Mouse (Mus musculus): ENCODE data around the gene Gm10961. TPM values are rescaled to one million over a fixed set of nuclear protein-coding genes. Genes with fewer than 3 reads are reported as not detected.

The Gm10961 gene
- polyA plus RNA-seq, 1 experiment from 2014 or later: not detected

GRCm38 (mm10) chr3:107626751-107627150 lies 4.4 kb upstream of the Gm10961 start:
- Histone ChIP-seq H3K4me2 (no peak overlapping the region), H3K9me3 (ENCODE audit: control insufficient read depth, low read length) (no peaks in the 10 kb centered on the region), H3K27me3 (ENCODE audit: control insufficient read depth, insufficient read depth, low read length) (no peaks in the 10 kb centered on the region), H3K36me3 (ENCODE audit: control insufficient read depth, insufficient read depth, low read length) (peaks cover 44% of the 10 kb centered on the region), H3K4me3 (ENCODE audit: low read depth, low read length) (no peak overlapping the region), H3K4me1 (ENCODE audit: control insufficient read depth, insufficient read depth, low read length) (peaks cover 7% of the 10 kb centered on the region; the same call in 1 of the 2 replicates), H3K27ac (ENCODE audit: low read depth, low read length) (no peak overlapping the region), H3K9ac (ENCODE audit: low read length) (no peak overlapping the region)
- ATAC-seq (ENCODE audit: low FRiP score) (no peak), DNase-seq (ENCODE audit: low spot score, missing footprints) (peak; percentile 49)
- WGBS: 93% methylated on average over 8 of the region's 8 CpGs

GRCm38 (mm10) chr3:107627641-107628040 lies 3.5 kb upstream of the Gm10961 start:
- Histone ChIP-seq H3K4me3 (ENCODE audit: low read depth, low read length) (no peak overlapping the region), H3K9me3 (ENCODE audit: control insufficient read depth, low read length) (no peaks in the 10 kb centered on the region), H3K27ac (ENCODE audit: low read depth, low read length) (no peak overlapping the region), H3K4me2 (no peak overlapping the region), H3K9ac (ENCODE audit: low read length) (no peak overlapping the region), H3K27me3 (ENCODE audit: control insufficient read depth, insufficient read depth, low read length) (no peaks in the 10 kb centered on the region), H3K36me3 (ENCODE audit: control insufficient read depth, insufficient read depth, low read length) (peaks cover 38% of the 10 kb centered on the region), H3K4me1 (ENCODE audit: control insufficient read depth, insufficient read depth, low read length) (peaks cover 7% of the 10 kb centered on the region; the same call in 1 of the 2 replicates)
- ATAC-seq (ENCODE audit: low FRiP score): no peak
- no peak for DNase-seq (ENCODE audit: low spot score, missing footprints)
- WGBS: 92% methylated on average over 7 of the region's 7 CpGs

GRCm38 (mm10) chr3:107628551-107628950 lies 2.6 kb upstream of the Gm10961 start:
- DNase-seq (ENCODE audit: low spot score, missing footprints) (peak; percentile 72), ATAC-seq (ENCODE audit: low FRiP score) (no peak)
- H3K27ac ChIP-seq (ENCODE audit: low read depth, low read length): no peak overlapping the region
- 92% methylated on average over 2 of the region's 2 CpGs for WGBS
- peaks cover 7% of the 10 kb centered on the region; the same call in 1 of the 2 replicates for H3K4me1 ChIP-seq (ENCODE audit: control insufficient read depth, insufficient read depth, low read length)
- H3K9me3 ChIP-seq (ENCODE audit: control insufficient read depth, low read length): no peaks in the 10 kb centered on the region
- H3K27me3 ChIP-seq (ENCODE audit: control insufficient read depth, insufficient read depth, low read length): no peaks in the 10 kb centered on the region
- peaks cover 30% of the 10 kb centered on the region for H3K36me3 ChIP-seq (ENCODE audit: control insufficient read depth, insufficient read depth, low read length)
- H3K9ac ChIP-seq (ENCODE audit: low read length): no peak overlapping the region
- no peak overlapping the region for H3K4me3 ChIP-seq (ENCODE audit: low read depth, low read length)
- no peak overlapping the region for H3K4me2 ChIP-seq

- ATAC-seq (ENCODE audit: low FRiP score) (no peak), DNase-seq (ENCODE audit: low spot score, missing footprints) (peak; percentile 67)
- no peaks in the 10 kb centered on the region for H3K27me3 ChIP-seq (ENCODE audit: control insufficient read depth, insufficient read depth, low read length)
- H3K9me3 ChIP-seq (ENCODE audit: control insufficient read depth, low read length): no peaks in the 10 kb centered on the region
- peaks cover 26% of the 10 kb centered on the region for H3K36me3 ChIP-seq (ENCODE audit: control insufficient read depth, insufficient read depth, low read length)
- no peak overlapping the region for H3K4me2 ChIP-seq
- H3K27ac ChIP-seq (ENCODE audit: low read depth, low read length): no peak overlapping the region
- H3K9ac ChIP-seq (ENCODE audit: low read length): no peak overlapping the region
- H3K4me3 ChIP-seq (ENCODE audit: low read depth, low read length): no peak overlapping the region
- WGBS: 92% methylated on average over 4 of the region's 4 CpGs
- peaks cover 7% of the 10 kb centered on the region; the same call in 1 of the 2 replicates for H3K4me1 ChIP-seq (ENCODE audit: control insufficient read depth, insufficient read depth, low read length)
Measured at GRCm38 (mm10) chr3:107629411-107629810, 1.7 kb upstream of the Gm10961 start.

GRCm38 (mm10) chr3:107631523-107631958 lies 419 bp downstream of the Gm10961 start, which contains the start of gene Strip1:
Gene Strip1 (minus strand): TSS chr3:107631694.
- ATAC-seq (ENCODE audit: low FRiP score) (peak; percentile 96), DNase-seq (ENCODE audit: low spot score, missing footprints) (peak; percentile 98)
- Histone ChIP-seq H3K9ac (ENCODE audit: low read length) (peak within 1 kb of the TSS; percentile 97), H3K27ac (ENCODE audit: low read depth, low read length) (peak within 1 kb of the TSS; percentile 92), H3K27me3 (ENCODE audit: control insufficient read depth, insufficient read depth, low read length) (no peaks in the 10 kb centered on the region), H3K4me2 (peak within 1 kb of the TSS; percentile 79), H3K4me3 (ENCODE audit: low read depth, low read length) (peak within 1 kb of the TSS; percentile 98), H3K4me1 (ENCODE audit: control insufficient read depth, insufficient read depth, low read length) (peaks cover 7% of the 10 kb centered on the region; the same call in 1 of the 2 replicates), H3K36me3 (ENCODE audit: control insufficient read depth, insufficient read depth, low read length) (peaks cover 10% of the 10 kb centered on the region), H3K9me3 (ENCODE audit: control insufficient read depth, low read length) (no peaks in the 10 kb centered on the region)
- WGBS: under 1% methylated on average over 35 of the region's 35 CpGs

- peaks cover 7% of the 10 kb centered on the region; the same call in 1 of the 2 replicates for H3K4me1 ChIP-seq (ENCODE audit: control insufficient read depth, insufficient read depth, low read length)
- no peak overlapping the region for H3K27ac ChIP-seq (ENCODE audit: low read depth, low read length)
- no peak overlapping the region for H3K4me2 ChIP-seq
- no peaks in the 10 kb centered on the region for H3K9me3 ChIP-seq (ENCODE audit: control insufficient read depth, low read length)
- 92% methylated on average over 4 of the region's 4 CpGs for WGBS
- no peaks in the 10 kb centered on the region for H3K36me3 ChIP-seq (ENCODE audit: control insufficient read depth, insufficient read depth, low read length)
- H3K4me3 ChIP-seq (ENCODE audit: low read depth, low read length): no peak overlapping the region
- H3K27me3 ChIP-seq (ENCODE audit: control insufficient read depth, insufficient read depth, low read length): no peaks in the 10 kb centered on the region
- DNase-seq (ENCODE audit: low spot score, missing footprints) (peak; percentile 79), ATAC-seq (ENCODE audit: low FRiP score) (no peak)
- no peak overlapping the region for H3K9ac ChIP-seq (ENCODE audit: low read length)
Measured at GRCm38 (mm10) chr3:107632786-107633185, 1.7 kb downstream of the Gm10961 start.

- H3K9ac ChIP-seq (ENCODE audit: low read length): no peak overlapping the region
- no peak overlapping the region for H3K4me3 ChIP-seq (ENCODE audit: low read depth, low read length)
- ATAC-seq (ENCODE audit: low FRiP score) (no peak), DNase-seq (ENCODE audit: low spot score, missing footprints) (peak; percentile 65)
- no peak overlapping the region for H3K4me2 ChIP-seq
- H3K36me3 ChIP-seq (ENCODE audit: control insufficient read depth, insufficient read depth, low read length): no peaks in the 10 kb centered on the region
- H3K27ac ChIP-seq (ENCODE audit: low read depth, low read length): no peak overlapping the region
- peaks cover 7% of the 10 kb centered on the region; the same call in 1 of the 2 replicates for H3K4me1 ChIP-seq (ENCODE audit: control insufficient read depth, insufficient read depth, low read length)
- no peaks in the 10 kb centered on the region for H3K9me3 ChIP-seq (ENCODE audit: control insufficient read depth, low read length)
- WGBS: 89% methylated on average over 9 of the region's 9 CpGs
- no peaks in the 10 kb centered on the region for H3K27me3 ChIP-seq (ENCODE audit: control insufficient read depth, insufficient read depth, low read length)
Measured at GRCm38 (mm10) chr3:107633906-107634305, 2.8 kb downstream of the Gm10961 start.

GRCm38 (mm10) chr3:107635836-107636235 lies 4.7 kb downstream of the Gm10961 start:
- H3K36me3 ChIP-seq (ENCODE audit: control insufficient read depth, insufficient read depth, low read length): no peaks in the 10 kb centered on the region
- 61% methylated on average over 8 of the region's 8 CpGs for WGBS
- DNase-seq (ENCODE audit: low spot score, missing footprints) (peak; percentile 69), ATAC-seq (ENCODE audit: low FRiP score) (no peak)
- no peak overlapping the region for H3K9ac ChIP-seq (ENCODE audit: low read length)
- no peak overlapping the region for H3K27ac ChIP-seq (ENCODE audit: low read depth, low read length)
- no peaks in the 10 kb centered on the region for H3K4me1 ChIP-seq (ENCODE audit: control insufficient read depth, insufficient read depth, low read length)
- H3K4me2 ChIP-seq: no peak overlapping the region
- H3K9me3 ChIP-seq (ENCODE audit: control insufficient read depth, low read length): no peaks in the 10 kb centered on the region
- H3K27me3 ChIP-seq (ENCODE audit: control insufficient read depth, insufficient read depth, low read length): no peaks in the 10 kb centered on the region
- no peak overlapping the region for H3K4me3 ChIP-seq (ENCODE audit: low read depth, low read length)

- H3K4me1 ChIP-seq (ENCODE audit: control insufficient read depth, insufficient read depth, low read length): no peaks in the 10 kb centered on the region
- no peaks in the 10 kb centered on the region for H3K9me3 ChIP-seq (ENCODE audit: control insufficient read depth, low read length)
- no peak overlapping the region for H3K4me2 ChIP-seq
- no peaks in the 10 kb centered on the region for H3K27me3 ChIP-seq (ENCODE audit: control insufficient read depth, insufficient read depth, low read length)
- H3K4me3 ChIP-seq (ENCODE audit: low read depth, low read length): no peak overlapping the region
- no peak overlapping the region for H3K27ac ChIP-seq (ENCODE audit: low read depth, low read length)
- H3K9ac ChIP-seq (ENCODE audit: low read length): no peak overlapping the region
- no peaks in the 10 kb centered on the region for H3K36me3 ChIP-seq (ENCODE audit: control insufficient read depth, insufficient read depth, low read length)
- WGBS: 80% methylated on average over 3 of the region's 3 CpGs
- DNase-seq (ENCODE audit: low spot score, missing footprints): peak; percentile 23
- ATAC-seq (ENCODE audit: low FRiP score): no peak
Measured at GRCm38 (mm10) chr3:107636236-107636635, 5.1 kb downstream of the Gm10961 start.

Measured in midbrain, embryonic 11.5 days (tissue).